Mouse (Mus musculus): Measurements from ENCODE around the gene Abcg5.

Abcg5 gene

GRCm38 (mm10) chr17:84685286-84685685, 2.5 kb upstream of the Abcg5 start:
- no peak for DNase-seq (ENCODE audit: low spot score in 2 of 2)

GRCm38 (mm10) chr17:84684284-84684683, 1.5 kb upstream of the Abcg5 start:
- no peak for DNase-seq (ENCODE audit: low spot score in 2 of 2)

- no peak for DNase-seq (ENCODE audit: low spot score in 2 of 2)
Observed at GRCm38 (mm10) chr17:84681670-84682069, 1.1 kb downstream of the Abcg5 start.

GRCm38 (mm10) chr17:84677595-84677994, 5.2 kb downstream of the Abcg5 start:
- no peak for DNase-seq (ENCODE audit: low spot score in 2 of 2)

- no peak for DNase-seq (ENCODE audit: low spot score in 2 of 2)
Observed at GRCm38 (mm10) chr17:84675951-84676366, 6.9 kb downstream of the Abcg5 start, which contains the start of gene Abcg8. Gene Abcg8 (plus strand): TSS chr17:84676302.

GRCm38 (mm10) chr17:84675204-84675603, 7.6 kb downstream of the Abcg5 start:
- DNase-seq (ENCODE audit: low spot score in 2 of 2): peak; percentile 42 to 48

- DNase-seq (ENCODE audit: low spot score in 2 of 2): no peak
Observed at GRCm38 (mm10) chr17:84674048-84674447, 8.8 kb downstream of the Abcg5 start.

- no peak for DNase-seq (ENCODE audit: low spot score in 2 of 2)
Observed at GRCm38 (mm10) chr17:84672376-84673369, 10.1 kb downstream of the Abcg5 start.

- no peak for DNase-seq (ENCODE audit: low spot score in 2 of 2)
Observed at GRCm38 (mm10) chr17:84667848-84668247, 15.0 kb downstream of the Abcg5 start.

- DNase-seq (ENCODE audit: low spot score in 2 of 2): no peak
Observed at GRCm38 (mm10) chr17:84665691-84666090, 17.1 kb downstream of the Abcg5 start.

- DNase-seq (ENCODE audit: low spot score in 2 of 2): no peak
Observed at GRCm38 (mm10) chr17:84665053-84665452, 17.8 kb downstream of the Abcg5 start.

GRCm38 (mm10) chr17:84658951-84659350, 23.9 kb downstream of the Abcg5 start:
- DNase-seq (ENCODE audit: low spot score in 2 of 2): no peak

GRCm38 (mm10) chr17:84658195-84658594, 24.6 kb downstream of the Abcg5 start:
- no peak for DNase-seq (ENCODE audit: low spot score in 2 of 2)

GRCm38 (mm10) chr17:84657782-84658181, 25.0 kb downstream of the Abcg5 start:
- DNase-seq (ENCODE audit: low spot score in 2 of 2): no peak

GRCm38 (mm10) chr17:84657422-84657732, 25.4 kb downstream of the Abcg5 start:
- DNase-seq (ENCODE audit: low spot score in 2 of 2): no peak

- DNase-seq (ENCODE audit: low spot score in 2 of 2): no peak
Observed at GRCm38 (mm10) chr17:84656653-84657421, 26.0 kb downstream of the Abcg5 start.

GRCm38 (mm10) chr17:84656205-84656604, 26.6 kb downstream of the Abcg5 start:
- no peak for DNase-seq (ENCODE audit: low spot score in 2 of 2)

GRCm38 (mm10) chr17:84653544-84653943, 29.3 kb downstream of the Abcg5 start:
- DNase-seq (ENCODE audit: low spot score in 2 of 2): no peak

GRCm38 (mm10) chr17:84650302-84651017, 32.4 kb downstream of the Abcg5 start:
- peak in 1 of 2 experiments; percentile 18 for DNase-seq (ENCODE audit: low spot score in 2 of 2)

GRCm38 (mm10) chr17:84647630-84648029, 35.2 kb downstream of the Abcg5 start:
- peak in 1 of 2 experiments; percentile 8 for DNase-seq (ENCODE audit: low spot score in 2 of 2)

- peak in 1 of 2 experiments; percentile 18 for DNase-seq (ENCODE audit: low spot score in 2 of 2)
Observed at GRCm38 (mm10) chr17:84646477-84646876, 36.3 kb downstream of the Abcg5 start.

GRCm38 (mm10) chr17:84645894-84646293, 36.9 kb downstream of the Abcg5 start:
- DNase-seq (ENCODE audit: low spot score in 2 of 2): peak in 1 of 2 experiments; percentile 17
